Mouse (Mus musculus) lung, postnatal 0 days (tissue): ENCODE data around the gene Zfp74.

Experiments
- CTCF ChIP-seq: IDR thresholded peaks from 2 replicates; pipeline ENCODE4 v1.5.1; 2016; ENCODE audit warnings: antibody characterized with exemption, mild to moderate bottlenecking
- EP300 ChIP-seq: IDR thresholded peaks from 2 replicates; pipeline ENCODE4 v1.6.1; 2016; ENCODE audit warnings: antibody characterized with exemption, mild to moderate bottlenecking, control low read depth

DNA sequence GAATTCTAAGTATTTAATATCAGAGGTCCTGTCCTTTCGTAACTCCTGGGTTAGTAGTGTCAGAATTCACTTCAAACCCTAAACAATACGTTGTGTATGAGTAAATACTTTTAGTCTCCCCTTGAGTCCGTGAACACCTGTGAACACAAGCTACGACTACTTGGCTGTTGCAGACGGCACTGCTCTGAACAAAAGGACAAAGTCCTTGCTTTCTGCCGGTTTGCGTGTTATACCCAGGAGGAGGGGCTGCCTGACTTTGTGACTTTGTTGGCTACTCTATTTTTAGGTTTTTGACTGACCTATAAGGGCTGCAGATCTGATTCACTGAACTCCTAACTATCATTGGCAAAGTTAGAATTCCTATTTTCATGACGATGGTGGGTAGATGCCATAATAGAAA lies 32.2 kb upstream of the Zfp74 start:
- TF ChIP-seq CTCF (no peak), EP300 (no peak)
